Comparison of ENCODE assay signal across 8 mouse cellular contexts in genomic region chr2:54084737-54085429, GRCm38 (mm10). TPM values are rescaled to one million over a fixed set of nuclear protein-coding genes. Genes with fewer than 3 reads are reported as not detected.
DNase-seq lines count a peak whose midpoint lies in the region; ATAC-seq lines count a peak whose summit lies in the region.

No protein-coding gene starts in this region.

- peak overlapping the region; percentile 89 for H3K4me2 ChIP-seq in heart, embryonic 12.5 days
- H3K4me2 ChIP-seq in hindbrain, embryonic 11.5 days (replicated peaks; ENCODE audit: low read depth, low read length): peak overlapping the region; percentile 83

- H3K4me3 ChIP-seq in heart, embryonic 12.5 days: peak overlapping the region; percentile 53
- peak overlapping the region; percentile 51 for H3K4me3 ChIP-seq in hindbrain, embryonic 11.5 days (ENCODE audit: low read depth, low read length)

- H3K27ac ChIP-seq in heart, embryonic 12.5 days (ENCODE audit: poor library complexity, severe bottlenecking): no peak overlapping the region
- peak overlapping the region; percentile 83 for H3K27ac ChIP-seq in hindbrain, embryonic 11.5 days (ENCODE audit: low read depth, low read length)

- ATAC-seq in heart, embryonic 12.5 days (ENCODE audit: insufficient number of reproducible peaks, low FRiP score): peak; percentile 76; the same call in 1 of the 2 replicates
- peak; percentile 71 for ATAC-seq in hindbrain, embryonic 11.5 days (ENCODE audit: low FRiP score)
- peak; percentile 23; the same call in 1 of the 2 replicates for ATAC-seq in megakaryocyte, adult 5-6 weeks (ENCODE audit: poor library complexity, severe bottlenecking)
- no peak for ATAC-seq in CD4-positive, CD25-positive, alpha-beta regulatory T cell, adult 4 months

- H3K9ac ChIP-seq in heart, embryonic 12.5 days: peak overlapping the region; percentile 21; the same call in 1 of the 2 replicates
- peak overlapping the region; percentile 65 for H3K9ac ChIP-seq in hindbrain, embryonic 11.5 days (ENCODE audit: low read depth, low read length)

- no peaks in the 10 kb centered on the region for H3K9me3 ChIP-seq in heart, embryonic 12.5 days (replicated peaks)
- H3K9me3 ChIP-seq in hindbrain, embryonic 11.5 days (ENCODE audit: control insufficient read depth, low read length): no peaks in the 10 kb centered on the region

- 2% methylated on average over 51 of the region's 51 CpGs for WGBS in heart, embryonic 12.5 days
- WGBS in hindbrain, embryonic 11.5 days: under 1% methylated on average over 48 of the region's 51 CpGs

- no peak for DNase-seq in heart, postnatal 36 days
- peak; percentile 1 to 4 for DNase-seq in thymus, postnatal 36 days
- no peak for DNase-seq in thymus, postnatal 0 days (ENCODE audit: low spot score)
- no peak for DNase-seq in hindbrain, embryonic 11.5 days (ENCODE audit: low spot score)
- DNase-seq in spleen, adult 18-20 months: no peak

- peaks cover 29% of the 10 kb centered on the region for H3K27me3 ChIP-seq in heart, embryonic 12.5 days (replicated peaks)
- no peaks in the 10 kb centered on the region for H3K27me3 ChIP-seq in hindbrain, embryonic 11.5 days (ENCODE audit: control insufficient read depth, insufficient read depth, low read length)

- intact Hi-C loops in heart, postnatal 36 days (cut with DNase I): loop anchor here (5.0 to 10.0 kb wide), 3 partner anchors 493 to 880 kb away; no protein-coding TSS in a partner anchor

- H3K36me3 ChIP-seq in heart, embryonic 12.5 days: no peaks in the 10 kb centered on the region
- no peaks in the 10 kb centered on the region for H3K36me3 ChIP-seq in hindbrain, embryonic 11.5 days (ENCODE audit: control insufficient read depth, insufficient read depth, low read length)

- peaks cover 15% of the 10 kb centered on the region for H3K4me1 ChIP-seq in heart, embryonic 12.5 days (replicated peaks)
- H3K4me1 ChIP-seq in hindbrain, embryonic 11.5 days (replicated peaks; ENCODE audit: control insufficient read depth, insufficient read depth, low read length): 0 out of 2 replicates have a peak, but pooled peaks cover 2% of the 10 kb centered on the region

RNA-seq across cellular contexts. Expression of gene Rprm, which starts 0.5 kb away (rescaled TPM):
- polyA plus RNA-seq in heart, embryonic 12.5 days (2016; fragmentation: Nextera tagmentation; extraction: Ambion mirVana): 1.2 and 1.3 TPM in 2 replicates
- not detected for total RNA-seq in heart, postnatal 36 days (2021)
- 1.7 and 1.8 TPM in 2 replicates for polyA plus RNA-seq in thymus, postnatal 0 days (2015; fragmentation: Nextera tagmentation; extraction: Ambion mirVana)
- polyA plus RNA-seq in hindbrain, embryonic 11.5 days (2014; fragmentation: Nextera tagmentation; extraction: Ambion mirVana): 30.4 and 53.8 TPM in 2 replicates
- not detected in 2 replicates for total RNA-seq in megakaryocyte, adult 5-6 weeks (2015)
- not detected in 2 replicates for total RNA-seq in megakaryocyte, adult 5-6 weeks (2017)
- not detected for polyA plus RNA-seq in CD4-positive, CD25-positive, alpha-beta regulatory T cell, adult 4 months (2017; shearing (Covaris generic))

Comparison
In these comparisons a context has a peak if more than half of its experiments do, and no peak if none do; other contexts are left out.
1. DNase-seq: peak in thymus, postnatal 36 days (2 of 2); none in heart, postnatal 36 days (0 of 2), thymus, postnatal 0 days (single experiment), hindbrain, embryonic 11.5 days (single experiment) and spleen, adult 18-20 months (0 of 2).
2. RNA of gene Rprm, which starts 0.5 kb away (polyA plus RNA-seq): 30.4 to 53.8 TPM in hindbrain, embryonic 11.5 days; 1.7 to 1.8 TPM in thymus, postnatal 0 days, 1.2 to 1.3 TPM in heart, embryonic 12.5 days and not detected in CD4-positive, CD25-positive, alpha-beta regulatory T cell, adult 4 months; every median in the first group is over 10 times any median in the second.